Mouse (Mus musculus): ENCODE data around the gene Gtf2a1l.

The Gtf2a1l gene

GRCm38 (mm10) chr17:88668452-88668851 is at the start of gene Gtf2a1l:
Gtf2a1l (plus strand) TSS chr17:88668660.
- no peak for DNase-seq (ENCODE audit: low read depth, low spot score)

GRCm38 (mm10) chr17:88620935-88621334 is 47.5 kb upstream of the Gtf2a1l start:
- no peak for DNase-seq (ENCODE audit: low read depth, low spot score)

- DNase-seq (ENCODE audit: low read depth, low spot score): no peak
These were observed 47.1 kb upstream of the Gtf2a1l start for GRCm38 (mm10) chr17:88621374-88621773.

DNA sequence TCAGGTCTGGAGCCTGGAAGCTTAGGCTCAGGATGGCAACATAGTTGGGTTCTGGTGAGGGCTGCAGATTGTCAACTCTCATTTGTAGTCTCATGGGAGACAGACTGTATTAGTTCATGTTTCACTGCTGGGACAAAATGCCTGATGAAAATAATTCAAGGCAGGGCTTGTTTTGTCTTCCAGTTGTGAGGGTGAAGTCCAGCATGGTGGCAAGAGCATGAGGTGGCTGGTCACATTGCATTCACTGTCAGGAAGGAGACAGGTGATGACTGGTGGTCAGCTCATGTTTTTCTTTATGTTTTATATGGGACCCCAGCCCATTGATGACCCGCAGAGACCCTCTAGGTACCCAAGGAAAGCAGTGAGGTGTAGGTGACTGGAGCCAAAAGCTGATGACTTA is 45.7 kb upstream of the Gtf2a1l start:
- DNase-seq (ENCODE audit: low read depth, low spot score): no peak

- no peak for DNase-seq (ENCODE audit: low read depth, low spot score)
These were observed 44.1 kb upstream of the Gtf2a1l start for GRCm38 (mm10) chr17:88624386-88624785.

DNA sequence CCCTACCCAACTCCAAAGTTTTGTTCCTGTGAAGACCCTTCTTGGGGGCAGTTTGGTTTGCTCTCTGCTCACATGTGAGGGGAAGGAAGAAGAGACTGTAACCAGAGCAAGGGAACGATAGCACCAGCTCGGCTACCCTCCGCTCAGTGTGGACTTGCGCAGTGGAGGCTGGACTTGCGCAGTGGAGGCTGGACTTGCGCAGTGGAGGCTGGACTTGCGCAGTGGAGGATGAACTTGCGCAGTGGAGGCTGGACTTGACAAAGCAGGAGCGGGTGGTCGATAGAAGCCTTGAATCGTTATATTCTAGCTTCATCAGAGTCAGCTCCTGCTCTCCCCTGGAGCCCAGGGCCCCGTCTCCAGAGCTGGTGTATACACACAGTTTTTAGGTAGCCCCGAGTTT is 43.1 kb upstream of the Gtf2a1l start:
- DNase-seq (ENCODE audit: low read depth, low spot score): no peak

- no peak for DNase-seq (ENCODE audit: low read depth, low spot score)
These were observed 42.5 kb upstream of the Gtf2a1l start for GRCm38 (mm10) chr17:88625931-88626330.

GRCm38 (mm10) chr17:88626347-88626811 is 42.1 kb upstream of the Gtf2a1l start:
- DNase-seq (ENCODE audit: low read depth, low spot score): no peak

DNA sequence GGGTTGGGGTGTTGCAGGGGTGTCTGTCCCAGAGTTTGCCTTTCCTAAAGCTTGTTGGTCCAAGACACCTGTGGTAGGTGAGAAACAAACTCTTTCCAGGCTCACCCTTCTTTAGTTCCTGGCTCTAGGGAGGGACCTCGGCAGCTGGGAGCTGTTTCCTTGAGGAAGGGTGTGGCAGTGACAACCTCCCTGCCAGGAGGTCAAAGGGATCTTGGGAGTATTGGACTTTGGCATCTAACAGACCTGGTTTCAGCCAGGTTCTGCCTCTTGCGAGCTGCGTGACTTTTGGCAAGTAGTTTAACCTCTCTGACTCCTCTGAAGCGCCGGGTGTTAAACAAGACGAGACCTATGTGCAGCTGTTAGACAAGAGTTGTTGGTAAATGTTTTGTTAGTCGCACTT is 41.3 kb upstream of the Gtf2a1l start:
- DNase-seq (ENCODE audit: low read depth, low spot score): no peak

GRCm38 (mm10) chr17:88628676-88629380 is 39.6 kb upstream of the Gtf2a1l start:
- DNase-seq (ENCODE audit: low read depth, low spot score): no peak

DNA sequence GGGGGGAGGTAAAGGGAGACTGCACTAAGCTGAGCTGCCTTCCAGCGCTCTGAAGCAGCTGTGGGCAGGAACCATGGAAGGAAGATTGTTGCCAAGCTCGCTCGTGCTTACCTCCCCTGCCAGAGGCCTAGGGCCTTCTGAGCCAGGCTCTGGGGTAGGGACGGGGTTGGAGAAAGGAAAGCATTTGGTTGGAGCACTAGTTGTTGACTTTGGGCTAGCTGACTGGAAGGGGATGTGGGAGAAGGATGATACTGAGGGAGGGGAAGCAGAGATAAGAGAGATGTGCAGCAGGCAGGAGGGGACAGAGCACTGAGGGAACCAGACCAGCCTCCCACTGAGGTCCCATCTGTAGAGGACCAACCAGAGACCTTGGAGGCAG is 39.1 kb upstream of the Gtf2a1l start:
- DNase-seq (ENCODE audit: low read depth, low spot score): no peak

DNA sequence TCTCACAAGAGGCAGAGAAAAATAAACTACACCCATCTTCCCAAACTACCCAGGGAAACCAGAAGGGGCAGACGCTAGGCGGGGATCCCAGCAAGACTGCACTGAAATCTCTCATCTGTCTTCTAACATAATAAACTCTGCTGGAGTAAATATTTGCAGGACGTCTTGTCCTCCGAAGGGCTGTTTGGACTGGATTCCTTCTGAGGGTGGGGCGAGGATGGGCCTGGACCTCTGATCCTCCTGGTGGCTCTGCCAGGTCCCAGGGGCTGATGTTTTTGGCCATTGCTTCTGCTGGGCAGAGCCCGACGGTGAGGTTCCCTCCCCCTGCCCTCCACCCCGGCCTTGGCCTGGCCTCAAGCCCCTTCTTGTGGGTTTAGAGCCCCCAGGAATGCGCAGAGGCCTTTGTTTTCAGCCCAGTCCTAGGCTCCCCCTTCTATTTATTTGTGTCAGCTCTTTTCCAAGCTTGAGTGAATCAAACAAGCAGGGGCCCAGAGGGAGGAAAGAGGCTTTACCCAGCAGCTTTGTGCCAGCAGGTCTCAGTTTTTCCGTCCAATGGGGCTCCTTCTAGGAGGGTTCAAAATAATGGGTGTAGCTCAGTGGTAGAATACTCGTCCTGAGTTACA is 38.4 kb upstream of the Gtf2a1l start:
- no peak for DNase-seq (ENCODE audit: low read depth, low spot score)

DNA sequence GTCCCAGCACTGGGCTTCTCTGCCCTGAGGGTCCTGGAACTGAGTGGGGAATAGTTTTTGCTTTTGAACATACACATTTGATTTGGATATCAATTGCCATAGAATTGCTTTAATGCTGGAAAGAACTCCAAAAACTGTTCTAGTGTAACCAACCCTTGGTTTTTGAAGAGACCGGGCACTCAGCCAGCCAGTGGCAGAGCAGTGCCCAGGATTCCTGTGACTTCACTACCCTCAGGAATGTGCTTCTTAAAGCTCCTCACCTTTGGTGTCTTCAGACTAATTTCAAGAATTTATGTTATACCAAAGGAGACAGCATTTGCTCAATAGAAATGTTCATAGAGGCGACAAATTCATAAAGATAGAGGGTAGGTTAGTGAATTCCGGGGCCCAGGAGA is 37.9 kb upstream of the Gtf2a1l start:
- DNase-seq (ENCODE audit: low read depth, low spot score): no peak

DNA sequence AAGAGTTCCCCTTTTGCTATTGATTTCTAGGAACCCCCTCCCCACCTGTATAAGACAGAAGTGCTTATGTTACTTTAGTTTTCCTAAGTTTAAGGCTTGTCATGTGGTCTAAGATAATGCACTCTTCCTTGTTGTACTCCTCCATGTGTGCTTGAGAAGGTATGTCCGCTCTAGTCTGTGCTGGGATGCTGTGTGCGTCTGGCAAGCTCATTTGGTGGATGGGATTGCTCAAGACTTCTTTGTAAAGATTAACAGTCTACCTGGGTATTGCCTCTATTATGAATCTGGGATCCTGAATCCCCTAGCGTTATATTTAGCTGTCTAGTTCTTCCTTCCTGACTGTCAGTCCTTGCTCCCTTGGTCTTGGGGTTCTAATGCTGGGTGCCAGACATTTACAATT is 35.8 kb upstream of the Gtf2a1l start:
- no peak for DNase-seq (ENCODE audit: low read depth, low spot score)

DNA sequence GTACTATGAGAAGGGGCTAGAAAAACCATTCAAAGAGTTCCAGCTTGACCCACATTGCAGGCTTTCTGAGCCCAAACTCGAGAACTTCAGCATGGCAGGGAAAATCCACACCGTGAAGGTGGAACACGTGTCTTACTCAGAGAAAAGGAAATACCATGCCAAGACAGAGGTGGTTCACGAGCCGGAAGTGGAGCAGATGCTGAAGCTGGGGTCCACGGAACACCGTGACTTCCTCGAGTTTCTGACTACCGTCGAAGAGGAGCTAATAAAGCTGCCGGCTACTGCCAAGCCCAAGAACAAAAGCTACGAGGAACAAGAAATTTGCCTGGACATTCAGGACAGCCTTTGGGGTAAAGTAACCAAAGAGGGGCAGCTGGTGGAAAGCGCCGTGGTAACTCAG is 32.4 kb upstream of the Gtf2a1l start:
- no peak for DNase-seq (ENCODE audit: low read depth, low spot score)

GRCm38 (mm10) chr17:88636587-88636986 is 31.9 kb upstream of the Gtf2a1l start:
- DNase-seq (ENCODE audit: low read depth, low spot score): no peak

DNA sequence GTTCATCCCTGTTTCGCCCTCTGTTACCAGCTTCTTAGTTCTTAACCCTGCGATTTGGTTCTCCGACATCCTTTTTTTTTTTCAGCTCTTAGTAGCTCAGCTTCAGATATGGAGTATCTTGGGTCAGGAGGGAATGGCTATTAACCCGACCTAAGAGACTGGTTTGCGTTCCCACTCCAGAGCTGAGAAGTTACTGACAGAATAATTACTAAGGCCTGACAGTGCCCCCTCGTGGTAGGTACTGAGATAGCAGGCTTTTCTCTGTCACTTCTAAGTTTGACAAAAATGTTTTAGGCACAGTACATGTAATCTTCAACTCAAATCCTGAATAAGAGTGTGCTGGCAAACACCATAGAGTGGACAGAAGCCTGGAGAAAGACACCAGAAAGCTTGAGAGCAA is 27.4 kb upstream of the Gtf2a1l start:
- DNase-seq (ENCODE audit: low read depth, low spot score): no peak

GRCm38 (mm10) chr17:88641836-88642235 is 26.6 kb upstream of the Gtf2a1l start:
- no peak for DNase-seq (ENCODE audit: low read depth, low spot score)

GRCm38 (mm10) chr17:88644876-88645275 is 23.6 kb upstream of the Gtf2a1l start:
- no peak for DNase-seq (ENCODE audit: low read depth, low spot score)

DNA sequence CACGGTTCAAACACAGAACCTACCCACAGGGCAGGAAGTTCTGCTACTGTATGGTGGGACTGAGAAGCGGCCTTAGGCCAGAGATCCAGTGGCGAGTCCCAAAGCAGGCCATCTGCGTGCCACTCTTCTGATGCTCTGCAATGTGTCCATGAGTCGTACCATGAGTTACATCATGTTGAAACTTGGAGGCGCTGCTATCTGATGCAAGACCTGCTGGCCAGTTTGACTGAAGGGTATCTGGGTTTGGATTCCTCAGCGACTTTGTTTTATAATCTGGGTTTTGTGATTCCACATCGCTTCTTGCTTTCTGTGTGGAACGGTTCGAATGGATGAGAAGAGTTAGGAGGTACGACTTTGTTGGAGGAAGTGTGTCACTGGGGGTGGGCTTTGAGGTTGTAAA is 23.2 kb upstream of the Gtf2a1l start:
- DNase-seq (ENCODE audit: low read depth, low spot score): no peak

GRCm38 (mm10) chr17:88647149-88647548 is 21.3 kb upstream of the Gtf2a1l start:
- DNase-seq (ENCODE audit: low read depth, low spot score): no peak

DNA sequence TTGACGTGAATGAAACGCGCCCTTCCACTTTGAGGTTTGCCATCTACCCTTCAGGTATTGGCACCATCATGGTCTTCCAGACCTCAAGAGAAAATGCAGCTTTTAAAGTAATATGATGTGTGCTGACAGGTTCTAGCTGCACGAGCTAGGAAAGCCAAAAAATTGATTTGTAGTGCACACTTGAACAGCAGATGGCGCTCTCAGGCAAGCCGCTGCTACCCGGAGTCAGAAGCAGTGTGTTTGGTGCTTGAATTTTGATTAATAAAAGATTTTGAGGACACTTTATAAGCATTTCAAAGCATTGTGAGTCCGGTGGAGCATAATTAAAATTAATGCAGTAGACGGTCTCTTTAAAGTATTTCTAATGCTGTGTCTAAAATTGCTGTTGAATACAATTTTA is 16.4 kb upstream of the Gtf2a1l start:
- no peak for DNase-seq (ENCODE audit: low read depth, low spot score)

- no peak for DNase-seq (ENCODE audit: low read depth, low spot score)
These were observed 15.6 kb upstream of the Gtf2a1l start for GRCm38 (mm10) chr17:88652702-88653374.

All from brain, embryonic 18.5 days (tissue).